Mouse (Mus musculus): ENCODE results near the gene Mrpl9. TPM values are rescaled to one million over a fixed set of nuclear protein-coding genes. Genes with fewer than 3 reads are reported as not detected.

Mrpl9 gene
- polyA plus RNA-seq (2021; fragmentation: Nextera tagmentation), result 61.1 and 62.9 TPM in 2 replicates
- long read RNA-seq, experiment 1, transcript Mrpl9-201 (7 exons, 1,612 nt), result major isoform, 195 of 210 reads
- long read RNA-seq, experiment 1, partial matches to known transcripts, result 2 of 210 reads
- long read RNA-seq, experiment 1, other reads (novel, unspliced or antisense), result 13 of 210 reads
- long read RNA-seq, experiment 2, transcript Mrpl9-201 (7 exons, 1,612 nt), result major isoform, 78 of 91 reads
- long read RNA-seq, experiment 2, partial matches to known transcripts, result 4 of 91 reads
- long read RNA-seq, experiment 2, other reads (novel, unspliced or antisense), result 9 of 91 reads

GRCm38 (mm10) chr3:94442951-94443596 is at the start of gene Mrpl9:
TSS of gene Mrpl9 (plus strand) at chr3:94443318.

GRCm38 (mm10) chr3:94398217-94398616 is 44.9 kb upstream of the Mrpl9 start, which contains the start of gene Lingo4:
TSS of gene Lingo4 (plus strand) at chr3:94398517.

GRCm38 (mm10) chr3:94413031-94413679 is 30.0 kb upstream of the Mrpl9 start, which contains the start of gene Tdrkh:
TSS of gene Tdrkh (plus strand) at chr3:94413273.

GRCm38 (mm10) chr3:94443597-94443964 is 463 bp downstream of the Mrpl9 start, which contains the start of gene Oaz3:
TSS of gene Oaz3 (minus strand) at chr3:94443915.

DNA sequence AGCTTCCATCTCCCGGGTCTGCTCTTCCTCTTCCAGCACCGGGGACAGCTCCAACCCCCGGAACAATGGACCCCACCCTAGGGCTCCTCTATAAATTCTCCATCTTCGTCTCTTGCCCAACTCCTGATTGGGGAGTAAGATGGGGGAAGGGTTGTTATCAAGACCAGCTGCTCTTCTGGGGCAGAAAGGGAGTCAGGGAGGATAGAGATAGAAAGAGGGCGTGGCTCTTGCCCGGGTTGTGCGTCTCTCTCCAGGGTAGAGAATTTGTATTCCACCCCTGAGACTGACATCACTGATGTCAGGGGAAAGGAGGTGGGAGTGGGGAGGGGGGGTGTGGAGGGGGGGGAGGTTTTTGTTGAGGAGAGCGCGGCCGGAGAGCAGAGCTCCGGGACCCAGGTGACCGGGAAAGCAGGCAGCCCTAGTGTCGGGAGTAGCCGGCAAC is 34.9 kb downstream of the Mrpl9 start, which contains the start of gene Celf3:
TSS of gene Celf3 (plus strand) at position 315 of the 442 bp plus-strand sequence.

GRCm38 (mm10) chr3:94480291-94480884 is 37.3 kb downstream of the Mrpl9 start, which contains the start of gene Riiad1:
TSS of gene Riiad1 (minus strand) at chr3:94480341.

Other genes starting within 250 kb of the Mrpl9 start
- gene Gm5286, start 246.6 kb upstream of the Mrpl9 start, polyA plus RNA-seq (2021; fragmentation: Nextera tagmentation), result not detected in 2 replicates
- not detected in 2 replicates for gene Gm4778, start 179.3 kb upstream of the Mrpl9 start, polyA plus RNA-seq (2021; fragmentation: Nextera tagmentation)
- gene Them4, start 133.2 kb upstream of the Mrpl9 start, polyA plus RNA-seq (2021; fragmentation: Nextera tagmentation), result 23.1 and 26.8 TPM in 2 replicates
- gene Them5, start 101.2 kb upstream of the Mrpl9 start, polyA plus RNA-seq (2021; fragmentation: Nextera tagmentation), result not detected in 2 replicates
- 0.15 and 1.1 TPM in 2 replicates for gene C2cd4d, start 80.9 kb upstream of the Mrpl9 start, polyA plus RNA-seq (2021; fragmentation: Nextera tagmentation)
- gene Rorc, start 70.5 kb upstream of the Mrpl9 start, polyA plus RNA-seq (2021; fragmentation: Nextera tagmentation), result 1.9 and 2.5 TPM in 2 replicates
- 0.24 and 0.36 TPM in 2 replicates for gene Lingo4, start 44.8 kb upstream of the Mrpl9 start, polyA plus RNA-seq (2021; fragmentation: Nextera tagmentation)
- 14.9 and 19.5 TPM in 2 replicates for gene Tdrkh, start 30.0 kb upstream of the Mrpl9 start, polyA plus RNA-seq (2021; fragmentation: Nextera tagmentation)
- gene Oaz3, start 597 bp downstream of the Mrpl9 start, polyA plus RNA-seq (2021; fragmentation: Nextera tagmentation), result 0.20 and 0.23 TPM in 2 replicates
- 43.5 and 58.7 TPM in 2 replicates for gene Celf3, start 35.0 kb downstream of the Mrpl9 start, polyA plus RNA-seq (2021; fragmentation: Nextera tagmentation)
- gene Riiad1, start 37.0 kb downstream of the Mrpl9 start, polyA plus RNA-seq (2021; fragmentation: Nextera tagmentation), result 11.6 and 14.9 TPM in 2 replicates
- 24.4 and 69.1 TPM in 2 replicates for gene Snx27, start 139.4 kb downstream of the Mrpl9 start, polyA plus RNA-seq (2021; fragmentation: Nextera tagmentation)
- gene Gm10972, start 199.8 kb downstream of the Mrpl9 start, polyA plus RNA-seq (2021; fragmentation: Nextera tagmentation), result not detected in 2 replicates
- gene Tuft1, start 215.6 kb downstream of the Mrpl9 start, polyA plus RNA-seq (2021; fragmentation: Nextera tagmentation), result 0.64 and 1.0 TPM in 2 replicates